Mouse (Mus musculus) lung, embryonic 14.5 days (tissue): ENCODE data around the gene Shmt1. TPM values are rescaled to one million over a fixed set of nuclear protein-coding genes. Genes with fewer than 3 reads are reported as not detected.

ENCODE experiments used
- ATAC-seq: fragments of 200-750 bp; cut with Nextera tagmentation; 2 replicates; pipeline ENCODE4 v1.8.0; 2017; ENCODE audit warnings: mild to moderate bottlenecking, moderate TSS enrichment, moderate library complexity; ENCODE audit not compliant: insufficient read depth
- DNase-seq: peaks from one replicate; pipeline ENCODE4 v3.0.0-alpha.2; 2015
- H3K27ac ChIP-seq: fragments of 300-500 bp; sonication (generic); 2 replicates; pipeline ENCODE4 v1.5.1; 2014; ENCODE audit warnings: low read depth, mild to moderate bottlenecking, moderate library complexity
- H3K27me3 ChIP-seq: fragments of 300-500 bp; sonication (generic); 2 replicates; pipeline ENCODE4 v1.6.1; 2014; ENCODE audit warnings: low read length, control low read depth; ENCODE audit not compliant: insufficient read depth
- H3K36me3 ChIP-seq: fragments of 300-500 bp; sonication (generic); 2 replicates; pipeline ENCODE4 v1.6.1; 2014; ENCODE audit warnings: control low read depth; ENCODE audit not compliant: insufficient read depth
- H3K4me1 ChIP-seq: fragments of 300-500 bp; sonication (generic); 2 replicates; pipeline ENCODE4 v1.6.1; 2014; ENCODE audit warnings: antibody characterized with exemption, control low read depth; ENCODE audit not compliant: insufficient read depth
- H3K4me2 ChIP-seq: fragments of 300-500 bp; sonication (generic); 2 replicates; pipeline ENCODE4 v1.6.1; 2014; ENCODE audit warnings: mild to moderate bottlenecking
- H3K4me3 ChIP-seq: fragments of 300-500 bp; sonication (generic); 2 replicates; pipeline ENCODE4 v1.5.1; 2014; ENCODE audit warnings: low read depth, low read length
- H3K9ac ChIP-seq: fragments of 300-500 bp; sonication (generic); 2 replicates; pipeline ENCODE4 v1.6.1; 2014
- H3K9me3 ChIP-seq: fragments of 300-500 bp; sonication (generic); 2 replicates; pipeline ENCODE4 v1.6.1; 2016; ENCODE audit warnings: low read depth, low read length, control low read depth
- CTCF ChIP-seq: IDR thresholded peaks from 2 replicates; pipeline ENCODE4 v1.5.1; 2016; ENCODE audit warnings: antibody characterized with exemption, low read depth
- WGBS: fragments of 180-500 bp; shearing (Covaris S2); extraction: QIAGEN DNeasy Blood & Tissue Kit; methylation state at CpG from one replicate; pipeline ENCODE4 v1.1.7; 2014; 5-methylcytosine and 5-hydroxymethylcytosine counted together
- polyA plus RNA-seq: library from polyadenylated mRNA; unstranded; fragments of >200 nt; fragmentation: Nextera tagmentation; extraction: Ambion mirVana; gene quantifications from 2 replicates; pipeline ENCODE4 v1.2.1, GENCODE M21; 2014

The Shmt1 gene
- polyA plus RNA-seq, 1 experiment from 2014 or later, result 63.6 TPM

- under 1% methylated on average over 34 of the region's 34 CpGs for WGBS
- ATAC-seq, result peak; percentile 98
- peak; percentile 96 for DNase-seq
- Histone ChIP-seq H3K27me3 (no peaks in the 10 kb centered on the region), H3K27ac (peak within 1 kb of the TSS; percentile 59; the same call in 1 of the 2 replicates), H3K9me3 (no peaks in the 10 kb centered on the region), H3K4me3 (peak within 1 kb of the TSS; percentile 76), H3K4me2 (peak within 1 kb of the TSS; percentile 81), H3K4me1 (peaks cover 7% of the 10 kb centered on the region), H3K36me3 (no peaks in the 10 kb centered on the region), H3K9ac (peak within 1 kb of the TSS; percentile 74)
- TF ChIP-seq CTCF, result no peak
These were observed 19.0 kb upstream of the Shmt1 start, which contains the start of gene Dhrs7b for GRCm38 (mm10) chr11:60830433-60831052. TSS of gene Dhrs7b (plus strand) at chr11:60830631.

GRCm38 (mm10) chr11:60828903-60829302 is 17.4 kb upstream of the Shmt1 start:
- H3K4me1 ChIP-seq, result peaks cover 7% of the 10 kb centered on the region
- H3K4me3 ChIP-seq, result no peak overlapping the region
- peak; percentile 37; the same call in 1 of the 2 replicates for TF ChIP-seq CTCF
- no peak overlapping the region for H3K9ac ChIP-seq
- H3K27me3 ChIP-seq, result no peaks in the 10 kb centered on the region
- 20% methylated on average over 2 of the region's 2 CpGs for WGBS
- no peak overlapping the region for H3K4me2 ChIP-seq
- H3K27ac ChIP-seq, result no peak overlapping the region
- no peaks in the 10 kb centered on the region for H3K36me3 ChIP-seq
- DNase-seq (peak; percentile 52), ATAC-seq (no peak)
- no peaks in the 10 kb centered on the region for H3K9me3 ChIP-seq

DNA sequence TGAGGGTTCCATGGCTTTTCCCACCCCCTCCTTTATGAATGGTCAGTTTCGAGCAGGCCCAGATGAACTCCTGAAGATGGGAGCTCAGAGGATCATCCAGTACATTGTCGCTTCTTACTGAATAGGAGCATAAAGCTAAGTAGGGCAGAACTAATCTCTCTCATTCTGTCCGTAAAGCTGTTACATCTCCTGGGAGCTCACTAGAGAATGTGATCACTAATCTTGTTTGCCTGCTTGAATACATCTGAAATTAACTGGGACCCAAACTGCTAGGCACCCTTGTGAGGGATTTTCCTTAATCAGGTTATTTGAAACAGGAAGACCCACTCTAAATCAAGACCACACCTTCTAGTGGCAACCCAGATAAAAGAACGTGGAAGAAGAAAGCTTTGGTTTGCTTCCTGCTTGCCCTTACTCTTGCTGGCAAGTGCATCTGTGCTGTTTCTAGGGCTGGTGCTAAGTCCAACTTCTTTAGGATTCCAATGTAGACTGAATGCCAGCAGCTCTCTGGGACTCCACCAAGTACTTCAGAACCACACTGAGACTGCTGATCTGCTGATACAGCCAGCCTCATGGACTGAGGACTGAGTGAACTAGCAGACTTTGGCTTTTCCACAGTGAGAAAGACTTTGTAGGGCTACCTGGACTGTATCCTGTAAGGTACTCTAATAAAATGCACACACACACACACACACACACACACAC is 15.9 kb upstream of the Shmt1 start:
- no peak for ATAC-seq
- no peaks in the 10 kb centered on the region for H3K9me3 ChIP-seq
- TF ChIP-seq CTCF, result no peak
- H3K9ac ChIP-seq, result no peak overlapping the region
- no peaks in the 10 kb centered on the region for H3K36me3 ChIP-seq
- H3K4me1 ChIP-seq, result peaks cover 7% of the 10 kb centered on the region
- no peaks in the 10 kb centered on the region for H3K27me3 ChIP-seq
- WGBS, result 55% methylated on average over 4 of the region's 4 CpGs
- H3K4me3 ChIP-seq, result no peak overlapping the region
- no peak for DNase-seq
- no peak overlapping the region for H3K4me2 ChIP-seq
- H3K27ac ChIP-seq, result no peak overlapping the region

- Histone ChIP-seq H3K27ac (no peak overlapping the region), H3K9ac (no peak overlapping the region), H3K4me1 (peaks cover 7% of the 10 kb centered on the region), H3K4me3 (no peak overlapping the region), H3K4me2 (no peak overlapping the region), H3K27me3 (no peaks in the 10 kb centered on the region), H3K36me3 (no peaks in the 10 kb centered on the region), H3K9me3 (no peaks in the 10 kb centered on the region)
- no peak for DNase-seq
- ATAC-seq, result no peak
- TF ChIP-seq CTCF, result no peak
- 55% methylated on average over 1 of the region's 1 CpGs for WGBS
These were observed 15.2 kb upstream of the Shmt1 start for GRCm38 (mm10) chr11:60826700-60827099.

- H3K27me3 ChIP-seq, result no peaks in the 10 kb centered on the region
- H3K36me3 ChIP-seq, result no peaks in the 10 kb centered on the region
- no peak overlapping the region for H3K4me3 ChIP-seq
- no peaks in the 10 kb centered on the region for H3K9me3 ChIP-seq
- no peak overlapping the region for H3K4me2 ChIP-seq
- WGBS, result 69% methylated on average over 3 of the region's 3 CpGs
- H3K4me1 ChIP-seq, result no peaks in the 10 kb centered on the region
- ATAC-seq, result peak; percentile 44; the same call in 1 of the 2 replicates
- H3K9ac ChIP-seq, result no peak overlapping the region
- DNase-seq, result peak; percentile 63
- TF ChIP-seq CTCF, result no peak
- H3K27ac ChIP-seq, result no peak overlapping the region
These were observed 13.7 kb upstream of the Shmt1 start for GRCm38 (mm10) chr11:60825191-60825590.

- ATAC-seq, result no peak
These were observed 12.3 kb upstream of the Shmt1 start for GRCm38 (mm10) chr11:60823771-60824170.

DNA sequence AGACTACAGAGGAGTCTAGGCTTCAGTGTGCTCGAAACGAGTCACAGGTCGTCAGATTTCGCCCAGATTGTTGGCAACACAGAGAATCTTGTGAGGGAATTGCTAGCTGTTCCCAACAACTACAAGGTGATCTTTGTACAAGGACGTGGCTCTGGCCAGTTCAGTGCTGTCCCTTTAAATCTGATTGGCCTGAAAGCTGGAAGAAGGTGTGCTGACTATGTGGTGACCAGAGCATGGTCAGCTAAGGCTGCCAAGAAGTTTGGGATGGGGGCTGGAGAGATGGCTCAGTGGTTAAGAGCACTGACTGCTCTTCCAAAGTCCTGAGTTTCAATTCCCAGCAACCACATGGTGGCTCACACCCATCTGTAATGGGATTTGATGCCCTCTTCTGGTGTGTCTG is 4.9 kb upstream of the Shmt1 start:
- no peak for DNase-seq
- no peak overlapping the region for H3K4me3 ChIP-seq
- H3K4me2 ChIP-seq, result no peak overlapping the region
- no peaks in the 10 kb centered on the region for H3K36me3 ChIP-seq
- TF ChIP-seq CTCF, result no peak
- WGBS, result 67% methylated on average over 5 of the region's 5 CpGs
- no peak overlapping the region for H3K27ac ChIP-seq
- H3K4me1 ChIP-seq, result no peaks in the 10 kb centered on the region
- H3K9ac ChIP-seq, result no peak overlapping the region
- H3K27me3 ChIP-seq, result no peaks in the 10 kb centered on the region
- no peaks in the 10 kb centered on the region for H3K9me3 ChIP-seq
- ATAC-seq, result no peak

More at GRCm38 (mm10) chr11:60823771-60824170, 12.3 kb upstream of the Shmt1 start:
- no peak for DNase-seq
- no peak overlapping the region for H3K4me3 ChIP-seq
- no peaks in the 10 kb centered on the region for H3K27me3 ChIP-seq
- TF ChIP-seq CTCF, result no peak
- H3K9me3 ChIP-seq, result no peaks in the 10 kb centered on the region
- H3K9ac ChIP-seq, result no peak overlapping the region
- no peaks in the 10 kb centered on the region for H3K4me1 ChIP-seq
- no peaks in the 10 kb centered on the region for H3K36me3 ChIP-seq
- WGBS, result 61% methylated on average over 2 of the region's 2 CpGs
- H3K27ac ChIP-seq, result no peak overlapping the region
- H3K4me2 ChIP-seq, result no peak overlapping the region
